Mouse (Mus musculus): ENCODE measurements around the gene Olfr1255.

Gene Olfr1255

GRCm38 (mm10) chr2:89811751-89812150 lies at the start of gene Olfr1255:
TSS of gene Olfr1255 (plus strand) at chr2:89812051.
- in situ Hi-C loops (cut with MboI, MseI): no loop called here

GRCm38 (mm10) chr2:89793519-89793918 lies 18.3 kb upstream of the Olfr1255 start, which contains the start of gene Olfr1254:
TSS of gene Olfr1254 (minus strand) at chr2:89793619.
- in situ Hi-C loops (cut with MboI, MseI): no loop called here

- in situ Hi-C loops (cut with MboI, MseI): no loop called here
These were observed 12.3 kb upstream of the Olfr1255 start for GRCm38 (mm10) chr2:89799583-89799982.

- in situ Hi-C loops (cut with MboI, MseI): no loop called here
These were observed 1.1 kb upstream of the Olfr1255 start for GRCm38 (mm10) chr2:89810751-89811150.

- in situ Hi-C loops (cut with MboI, MseI): no loop called here
These were observed 8.4 kb downstream of the Olfr1255 start for GRCm38 (mm10) chr2:89820216-89820615.

- in situ Hi-C loops (cut with MboI, MseI): no loop called here
These were observed 29.6 kb downstream of the Olfr1255 start, which contains the start of gene Olfr1256 for GRCm38 (mm10) chr2:89841455-89841854. TSS of gene Olfr1256 (minus strand) at chr2:89841555.

GRCm38 (mm10) chr2:89848105-89848504 lies 36.3 kb downstream of the Olfr1255 start, which contains the start of gene Olfr48:
TSS of gene Olfr48 (minus strand) at chr2:89848205.
- in situ Hi-C loops (cut with MboI, MseI): no loop called here

- in situ Hi-C loops (cut with MboI, MseI): no loop called here
These were observed 37.4 kb downstream of the Olfr1255 start for GRCm38 (mm10) chr2:89849230-89849629.

Measured in T-helper 17 cell (primary cell).